Mouse (Mus musculus) cortical plate, adult 2 months (tissue): Measurements from ENCODE around the gene Olfr10.

Experiments
- CTCF ChIP-seq: fragments of 200-500 bp; IDR thresholded peaks from 2 replicates; pipeline ENCODE4 v1.5.1; 2011; ENCODE audit warnings: mild to moderate bottlenecking, control low read depth, low read length; ENCODE audit not compliant: insufficient read depth; ENCODE audit errors: extremely low read depth
- POLR2A ChIP-seq: fragments of 200-500 bp; IDR thresholded peaks from 2 replicates; pipeline ENCODE4 v1.6.1; 2011; ENCODE audit warnings: mild to moderate bottlenecking, low read length, control low read depth; ENCODE audit not compliant: insufficient read depth; ENCODE audit errors: extremely low read depth

DNA sequence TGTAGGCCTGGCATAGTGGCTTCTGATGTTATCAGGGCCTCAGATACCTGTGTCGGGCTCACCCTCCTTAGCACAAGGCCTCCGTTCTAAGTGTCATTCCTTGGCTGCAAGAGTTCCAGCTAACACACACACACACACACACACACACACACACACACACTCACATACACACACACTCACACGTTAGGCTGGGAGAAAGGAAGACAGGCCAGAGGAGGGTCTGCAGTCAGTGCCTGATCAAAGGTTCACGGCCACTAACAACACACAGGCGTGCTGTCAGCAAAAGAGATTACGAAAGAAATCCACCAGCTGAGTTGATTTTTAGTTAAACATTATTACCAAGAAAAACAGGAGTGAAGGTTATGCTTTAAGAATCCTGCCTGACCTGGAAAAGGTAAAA lies 37.9 kb upstream of the Olfr10 start:
- TF ChIP-seq POLR2A (no peak), CTCF (no peak)
